Mouse (Mus musculus) spleen, adult 2 months (tissue): ENCODE results near the gene Scn2b.

ENCODE experiments used
- CTCF ChIP-seq: fragments of 200-500 bp; IDR thresholded peaks from 2 replicates; pipeline ENCODE4 v1.5.1; 2011; ENCODE audit warnings: mild to moderate bottlenecking, inconsistent platforms; ENCODE audit not compliant: insufficient read depth, insufficient read length, insufficient replicate concordance; ENCODE audit errors: extremely low read depth
- POLR2A ChIP-seq: fragments of 200-500 bp; IDR thresholded peaks from 2 replicates; pipeline ENCODE4 v1.6.1; 2011; ENCODE audit warnings: low read depth, low read length, inconsistent platforms

GRCm38 (mm10) chr9:45150933-45151332 is 33.4 kb downstream of the Scn2b start:
- TF ChIP-seq POLR2A (no peak), CTCF (no peak)
